Mouse (Mus musculus) MEL (cell line): ENCODE data around the gene Kcnn1. TPM values are rescaled to one million over a fixed set of nuclear protein-coding genes. Genes with fewer than 3 reads are reported as not detected.

Source experiments
- DNase-seq: peaks from one replicate; pipeline ENCODE4 v3.0.0; 2011; ENCODE audit warnings: low read depth, low spot score
- H3K27ac ChIP-seq: 2 replicates; pipeline ENCODE4 v1.5.1; 2012; ENCODE audit warnings: low read depth, mild to moderate bottlenecking, control low read depth, low read length, moderate library complexity; ENCODE audit not compliant: control insufficient read depth
- H3K27me3 ChIP-seq, 2 experiments: fragments of 150-350 bp in 1 of 2; sonication (generic) in 1 of 2; 2 replicates each; pipeline ENCODE4 v1.6.1; 2012; ENCODE audit warnings: low read length in 2 of 2, mild to moderate bottlenecking in 2 of 2, improper control_type of control experiment in 1 of 2, moderate library complexity in 1 of 2; ENCODE audit not compliant: insufficient read depth in 2 of 2, control insufficient read depth in 1 of 2
- H3K36me3 ChIP-seq, 2 experiments: 2 replicates each; pipeline ENCODE4 v1.6.1; 2012 to 2014; ENCODE audit warnings: low read length in 2 of 2, improper control_type of control experiment in 1 of 2, inconsistent platforms in 1 of 2, mild to moderate bottlenecking in 1 of 2; ENCODE audit not compliant: insufficient read depth in 2 of 2, control insufficient read depth in 1 of 2
- H3K4me1 ChIP-seq, 2 experiments: fragments of 150-350 bp in 1 of 2; sonication (generic) in 1 of 2; 2 replicates each; pipeline ENCODE4 v1.6.1; 2012; ENCODE audit warnings: low read length in 2 of 2, improper control_type of control experiment in 1 of 2, mild to moderate bottlenecking in 1 of 2; ENCODE audit not compliant: insufficient read depth in 2 of 2, control insufficient read depth in 1 of 2
- H3K4me3 ChIP-seq, 2 experiments: fragments of 150-350 bp in 1 of 2; sonication (generic) in 1 of 2; 2 replicates each; pipeline ENCODE4 v1.5.1; 2012; ENCODE audit warnings: low read depth in 2 of 2, low read length in 2 of 2, mild to moderate bottlenecking in 2 of 2, moderate library complexity in 2 of 2, control low read depth in 1 of 2, improper control_type of control experiment in 1 of 2; ENCODE audit not compliant: control insufficient read depth in 1 of 2, insufficient read depth in 1 of 2
- H3K79me2 ChIP-seq: 2 replicates; pipeline ENCODE4 v1.6.1; 2012; ENCODE audit warnings: mild to moderate bottlenecking, low read length, moderate library complexity; ENCODE audit not compliant: control insufficient read depth, poor library complexity, insufficient read depth
- H3K9ac ChIP-seq: 2 replicates; pipeline ENCODE4 v1.6.1; 2012; ENCODE audit warnings: low read depth, mild to moderate bottlenecking, control low read depth, low read length, moderate library complexity; ENCODE audit not compliant: control insufficient read depth, poor library complexity, severe bottlenecking
- H3K9me3 ChIP-seq: fragments of 150-350 bp; sonication (generic); replicated peaks from 2 replicates; pipeline ENCODE4 v1.6.1; 2012; ENCODE audit warnings: mild to moderate bottlenecking, low read length, improper control_type of control experiment, moderate library complexity; ENCODE audit not compliant: insufficient read depth
- BHLHE40 ChIP-seq: IDR thresholded peaks from 2 replicates; pipeline ENCODE4 v1.6.1; 2012; ENCODE audit warnings: low read depth, mild to moderate bottlenecking, inconsistent platforms, low read length, improper control_type of control experiment, borderline replicate concordance
- CHD2 ChIP-seq: IDR thresholded peaks from 2 replicates; pipeline ENCODE4 v1.6.1; 2011; ENCODE audit warnings: low read length, improper control_type of control experiment
- CTCF ChIP-seq, 3 experiments: IDR thresholded peaks in 2 of 3; conservative IDR thresholded peaks in 1 of 3; 2 replicates each; pipeline ENCODE4 v1.5.1; 2011 to 2012; ENCODE audit warnings: low read length in 3 of 3, low read depth in 2 of 3, mild to moderate bottlenecking in 2 of 3, improper control_type of control experiment in 1 of 3, inconsistent platforms in 1 of 3, mixed read lengths in 1 of 3, moderate library complexity in 1 of 3; ENCODE audit not compliant: control insufficient read depth in 1 of 3, insufficient read depth in 1 of 3, poor library complexity in 1 of 3, severe bottlenecking in 1 of 3
- E2F4 ChIP-seq: IDR thresholded peaks from 2 replicates; pipeline ENCODE4 v1.6.1; 2011; ENCODE audit warnings: low read depth, low read length, improper control_type of control experiment, borderline replicate concordance
- EP300 ChIP-seq, 2 experiments: IDR thresholded peaks; 2 replicates each; pipeline ENCODE4 v1.6.1; 2011; ENCODE audit warnings: improper control_type of control experiment in 2 of 2, low read length in 2 of 2, low read depth in 1 of 2, mild to moderate bottlenecking in 1 of 2
- ETS1 ChIP-seq: IDR thresholded peaks from 2 replicates; pipeline ENCODE4 v1.6.1; 2012; ENCODE audit warnings: low read depth, mild to moderate bottlenecking, inconsistent platforms, low read length, improper control_type of control experiment, moderate library complexity
- JUND ChIP-seq: IDR thresholded peaks from 2 replicates; pipeline ENCODE4 v1.6.1; 2011; ENCODE audit warnings: low read depth, mild to moderate bottlenecking, improper control_type of control experiment, low read length
- KAT2A ChIP-seq: conservative IDR thresholded peaks from 2 replicates; pipeline ENCODE4 v1.6.1; 2012; ENCODE audit warnings: low read depth, low read length, improper control_type of control experiment, inconsistent platforms
- MAFK ChIP-seq: IDR thresholded peaks from 2 replicates; pipeline ENCODE4 v1.6.1; 2011; ENCODE audit warnings: low read depth, mild to moderate bottlenecking, low read length, improper control_type of control experiment, borderline replicate concordance
- MEF2A ChIP-seq: IDR thresholded peaks from 2 replicates; pipeline ENCODE4 v1.6.1; 2014; ENCODE audit warnings: low read depth, mild to moderate bottlenecking, inconsistent platforms, low read length, improper control_type of control experiment; ENCODE audit not compliant: poor library complexity, insufficient replicate concordance, severe bottlenecking; ENCODE audit errors: extremely low read depth
- MXI1 ChIP-seq: IDR thresholded peaks from 2 replicates; pipeline ENCODE4 v1.6.1; 2011; ENCODE audit warnings: mild to moderate bottlenecking, low read depth, low read length, improper control_type of control experiment
- NELFE ChIP-seq: IDR thresholded peaks from 2 replicates; pipeline ENCODE4 v1.6.1; 2011; ENCODE audit warnings: low read depth, low read length, improper control_type of control experiment
- SIN3A ChIP-seq: IDR thresholded peaks from 2 replicates; pipeline ENCODE4 v1.6.1; 2012; ENCODE audit warnings: low read length, improper control_type of control experiment, inconsistent platforms
- ZC3H11A ChIP-seq: IDR thresholded peaks from 2 replicates; pipeline ENCODE4 v1.6.1; 2012; ENCODE audit warnings: low read depth, mild to moderate bottlenecking, inconsistent platforms, low read length, improper control_type of control experiment
- ZKSCAN1 ChIP-seq: IDR thresholded peaks from 2 replicates; pipeline ENCODE4 v1.6.1; 2012; ENCODE audit warnings: low read depth, mild to moderate bottlenecking, inconsistent platforms, low read length, improper control_type of control experiment, moderate library complexity
- ZNF384 ChIP-seq: IDR thresholded peaks from 2 replicates; pipeline ENCODE4 v1.6.1; 2012; ENCODE audit warnings: low read depth, mild to moderate bottlenecking, inconsistent platforms, low read length, improper control_type of control experiment
- polyA plus RNA-seq, 2 experiments: library from polyadenylated mRNA; stranded (reverse) in 1 of 2; unstranded in 1 of 2; fragments of >175 nt in 1 of 2; fragments of >200 nt in 1 of 2; gene quantifications; 2 replicates each; pipeline versions ENCODE4 v1.2.1 to v1.2.4; 2012; ENCODE audit warnings: low replicate concordance in 2 of 2, low read depth in 1 of 2; ENCODE audit not compliant: insufficient read length in 2 of 2, insufficient read depth in 1 of 2, missing spikeins in 1 of 2
- total RNA-seq: library from RNA; depleted of rRNA; stranded (reverse); fragments of 300-350 nt; gene quantifications from 2 replicates; pipeline ENCODE4 v1.2.3, GENCODE M21; 2012

The Kcnn1 gene
- total and polyA plus RNA-seq, 3 experiments, result 8.9 to 10.7 TPM; not detected in 1

- Histone ChIP-seq H3K36me3 (no peaks in the 10 kb centered on the region), H3K9ac (no peak overlapping the region), H3K27me3 (no peaks in the 10 kb centered on the region), H3K4me3 (no peak overlapping the region), H3K4me1 (peaks cover 0 to 10% of the 10 kb centered on the region in 2 experiments; a peak in 3 of 4 replicates), H3K9me3 (no peaks in the 10 kb centered on the region), H3K27ac (no peak overlapping the region), H3K79me2 (no peaks in the 10 kb centered on the region)
- TF ChIP-seq EP300 (IDR thresholded peaks at IDR 0.05; ENCODE audit: low read depth in 1 of 2, low read length in 2 of 2) (no peak), ZC3H11A (no peak), BHLHE40 (no peak), E2F4 (no peak), MAFK (no peak), JUND (no peak), NELFE (no peak), MEF2A (no peak), CHD2 (no peak), ZKSCAN1 (no peak), ETS1 (no peak), MXI1 (no peak), SIN3A (no peak), KAT2A (no peak)
- DNase-seq, result no peak
These were observed 12.8 kb downstream of the Kcnn1 start for GRCm38 (mm10) chr8:70850132-70850845.

GRCm38 (mm10) chr8:70849333-70849990, 13.6 kb downstream of the Kcnn1 start:
- H3K36me3 ChIP-seq, result no peaks in the 10 kb centered on the region
- H3K4me3 ChIP-seq, result no peak overlapping the region
- no peak for TF ChIP-seq JUND
- TF ChIP-seq MEF2A, result no peak
- no peak for TF ChIP-seq ZNF384
- TF ChIP-seq CTCF (IDR thresholded peaks at IDR 0.05 in 2 of 3, conservative IDR thresholded peaks at IDR 0.05 in 1 of 3; ENCODE audit: control insufficient read depth in 1 of 3, insufficient read depth in 1 of 3, low read depth in 2 of 3, low read length in 3 of 3, poor library complexity in 1 of 3, severe bottlenecking in 1 of 3), result no peak
- TF ChIP-seq KAT2A, result no peak
- H3K79me2 ChIP-seq, result no peaks in the 10 kb centered on the region
- peaks cover 0 to 10% of the 10 kb centered on the region in 2 experiments; a peak in 3 of 4 replicates for H3K4me1 ChIP-seq
- H3K9me3 ChIP-seq, result no peaks in the 10 kb centered on the region
- no peaks in the 10 kb centered on the region for H3K27me3 ChIP-seq
- H3K27ac ChIP-seq, result no peak overlapping the region
- no peak for DNase-seq
- H3K9ac ChIP-seq, result no peak overlapping the region
